8 mouse cellular contexts compared by ENCODE assay signal in the genomic region with DNA sequence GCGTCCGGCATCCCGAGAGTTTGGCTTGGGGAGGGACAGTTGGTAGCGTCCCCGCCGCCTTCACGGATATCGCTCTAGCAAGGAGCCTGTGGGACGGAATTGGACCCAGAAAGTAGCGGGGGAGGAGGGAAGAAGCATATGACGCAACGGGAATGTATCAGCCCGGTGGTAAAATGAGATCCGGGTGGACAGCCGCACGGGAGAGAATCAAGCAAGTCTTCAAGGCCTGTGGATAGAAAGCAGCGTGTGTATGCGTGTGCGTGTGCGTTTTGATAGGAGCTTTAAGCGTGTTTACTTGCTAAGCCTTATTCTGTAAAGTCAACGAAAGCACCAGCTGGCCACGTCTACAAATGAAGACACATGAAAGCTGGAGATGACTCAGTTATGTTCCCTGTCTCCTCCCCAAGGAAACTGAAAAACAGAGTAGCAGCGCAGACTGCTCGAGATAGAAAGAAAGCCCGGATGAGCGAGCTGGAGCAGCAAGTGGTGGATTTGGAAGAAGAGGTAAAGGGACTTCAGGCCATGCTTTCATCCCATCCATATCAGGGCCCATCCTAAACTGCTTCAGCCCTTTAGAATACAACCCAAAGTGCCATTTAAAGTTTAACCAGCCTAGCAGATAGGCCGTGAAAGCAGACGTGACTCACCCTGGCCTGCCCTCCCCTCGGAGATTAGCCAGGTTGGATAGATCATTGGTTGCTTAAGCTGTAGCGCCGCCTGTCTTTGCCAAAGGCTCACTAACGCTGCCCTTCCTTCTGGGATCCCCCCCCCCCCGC. TPM values are rescaled to one million over a fixed set of nuclear protein-coding genes. Genes with fewer than 3 reads are reported as not detected.
DNase-seq lines count a peak whose midpoint lies in the region; ATAC-seq lines count a peak whose summit lies in the region.

No protein-coding gene starts in this region.

- peak; percentile 15; the same call in 1 of the 2 replicates for ATAC-seq in hindbrain, embryonic 12.5 days (ENCODE audit: low FRiP score)

- H3K9ac ChIP-seq in hindbrain, embryonic 12.5 days = peak overlapping the region; percentile 96

- peak overlapping the region; percentile 88 for H3K27ac ChIP-seq in hindbrain, embryonic 12.5 days

- peaks cover 25% of the 10 kb centered on the region for H3K4me1 ChIP-seq in hindbrain, embryonic 12.5 days

- no peaks in the 10 kb centered on the region for H3K27me3 ChIP-seq in hindbrain, embryonic 12.5 days

- peak overlapping the region; percentile 70 for H3K4me2 ChIP-seq in hindbrain, embryonic 12.5 days (replicated peaks)

- 0% methylated on average over 34 of the region's 34 CpGs for WGBS in hindbrain, embryonic 12.5 days

- peaks cover 39% of the 10 kb centered on the region for H3K36me3 ChIP-seq in hindbrain, embryonic 12.5 days

- DNase-seq in Muller cell, postnatal 12 days (ENCODE audit: inconsistent ontology term) = peak; percentile 84
- peak; percentile 75 for DNase-seq in cerebellum, adult 9-11 months
- DNase-seq in frontal cortex, postnatal 10 days (ENCODE audit: low spot score in 2 of 2) = peak; percentile 57 to 64
- peak; percentile 64 to 65 for DNase-seq in layer of hippocampus, postnatal 14 days (ENCODE audit: low spot score in 2 of 2)
- DNase-seq in lung, postnatal 10 days = peak; percentile 90
- peak; percentile 51 for DNase-seq in ovary, postnatal 14 days (ENCODE audit: low spot score)
- DNase-seq in thymus, postnatal 25 days = peak; percentile 78

- H3K4me3 ChIP-seq in hindbrain, embryonic 12.5 days = peak overlapping the region; percentile 98

- no peaks in the 10 kb centered on the region for H3K9me3 ChIP-seq in hindbrain, embryonic 12.5 days (replicated peaks)

RNA-seq across cellular contexts. Expression of a gene that starts 1.2 kb away (rescaled TPM):
- 135 and 146 TPM in 2 replicates for polyA plus RNA-seq in hindbrain, embryonic 12.5 days (2016; fragmentation: Nextera tagmentation; extraction: Ambion mirVana)
- 10 to 100 TPM; 72.9 to 88.1 TPM for total RNA-seq in layer of hippocampus, postnatal 14 days (2021)

RNA-seq across cellular contexts. Expression of a gene that starts 20.3 kb away (rescaled TPM):
- 23.1 and 25.3 TPM in 2 replicates for polyA plus RNA-seq in hindbrain, embryonic 12.5 days (2016; fragmentation: Nextera tagmentation; extraction: Ambion mirVana)
- total RNA-seq in layer of hippocampus, postnatal 14 days (2021) = 10 to 100 TPM in 1 of 2 experiments, 1 to 10 TPM in 1; 8.8 to 12.1 TPM

RNA-seq across cellular contexts. Expression of a gene that starts 47.8 kb away (rescaled TPM):
- polyA plus RNA-seq in hindbrain, embryonic 12.5 days (2016; fragmentation: Nextera tagmentation; extraction: Ambion mirVana) = 0.15 TPM in 1 of 2 replicates, not detected in the other
- total RNA-seq in layer of hippocampus, postnatal 14 days (2021) = not detected

Comparison
In these comparisons a context has a peak if more than half of its experiments do, and no peak if none do; other contexts are left out.
1. Peak in every context shown above with its lines: DNase-seq, ATAC-seq, H3K4me3 ChIP-seq and H3K27ac ChIP-seq.